Mouse (Mus musculus): Measurements from ENCODE around the gene Prpf8. TPM values are rescaled to one million over a fixed set of nuclear protein-coding genes. Genes with fewer than 3 reads are reported as not detected.
A peak's percentile ranks its signal among the peaks of the same experiment; 100 is the strongest.

Gene Prpf8
- polyA plus RNA-seq, 1 experiment from 2014 or later = 47.6 TPM

- H3K9me3 ChIP-seq (ENCODE audit: control insufficient read depth, low read length) = peaks cover 4% of the 10 kb centered on the region
- H3K36me3 ChIP-seq (ENCODE audit: control insufficient read depth, insufficient read depth, low read length) = peaks cover 5% of the 10 kb centered on the region; the same call in 1 of the 2 replicates
- H3K27ac ChIP-seq (ENCODE audit: low read length) = peak overlapping the region; percentile 69
- peak overlapping the region; percentile 84 for H3K4me3 ChIP-seq (ENCODE audit: low read length)
- WGBS = 3% methylated on average over 14 of the region's 16 CpGs
- ATAC-seq (ENCODE audit: low read depth) = no peak
- H3K4me2 ChIP-seq (ENCODE audit: low read depth, low read length) = peak overlapping the region; percentile 98
- peak overlapping the region; percentile 73 for H3K9ac ChIP-seq (ENCODE audit: low read length)
- H3K27me3 ChIP-seq (ENCODE audit: control insufficient read depth, insufficient read depth, low read depth, low read length) = no peaks in the 10 kb centered on the region
- peaks cover 30% of the 10 kb centered on the region for H3K4me1 ChIP-seq (replicated peaks; ENCODE audit: control insufficient read depth, insufficient read depth, low read length)
These were observed 24.3 kb upstream of the Prpf8 start for GRCm38 (mm10) chr11:75462253-75462783.

DNA sequence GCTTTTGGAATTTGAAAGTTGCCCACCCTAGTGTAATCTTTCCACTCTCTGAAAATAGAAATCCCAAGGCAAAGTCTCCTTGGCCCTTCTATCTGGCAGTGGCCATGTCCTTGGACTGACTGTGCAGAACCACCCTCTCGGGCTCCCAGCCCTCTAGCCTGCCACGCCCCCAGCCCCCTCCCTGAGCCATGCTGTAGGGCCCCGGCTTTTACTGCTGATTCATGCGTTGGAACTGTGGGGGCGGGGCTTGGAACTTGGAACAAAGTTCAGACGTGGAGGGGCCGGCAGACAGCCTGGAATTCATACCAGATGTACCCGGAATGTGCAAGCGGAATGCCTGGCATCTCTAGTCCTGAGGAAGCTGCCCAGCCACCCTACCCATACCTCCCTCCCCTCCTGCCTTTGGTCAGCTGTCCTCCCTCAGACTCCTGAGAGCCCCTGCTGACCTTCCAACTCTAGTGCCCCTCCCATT is 23.7 kb upstream of the Prpf8 start:
- peak; percentile 33 for ATAC-seq (ENCODE audit: low read depth)
- H3K9me3 ChIP-seq (ENCODE audit: control insufficient read depth, low read length) = peaks cover 4% of the 10 kb centered on the region
- H3K36me3 ChIP-seq (ENCODE audit: control insufficient read depth, insufficient read depth, low read length) = peaks cover 5% of the 10 kb centered on the region; the same call in 1 of the 2 replicates
- WGBS = 1% methylated on average over 9 of the region's 9 CpGs
- peak overlapping the region; percentile 98 for H3K4me2 ChIP-seq (ENCODE audit: low read depth, low read length)
- H3K4me3 ChIP-seq (ENCODE audit: low read length) = peak overlapping the region; percentile 84
- peaks cover 33% of the 10 kb centered on the region for H3K4me1 ChIP-seq (replicated peaks; ENCODE audit: control insufficient read depth, insufficient read depth, low read length)
- peak overlapping the region; percentile 73 for H3K9ac ChIP-seq (ENCODE audit: low read length)
- peak overlapping the region; percentile 69 for H3K27ac ChIP-seq (ENCODE audit: low read length)
- no peaks in the 10 kb centered on the region for H3K27me3 ChIP-seq (ENCODE audit: control insufficient read depth, insufficient read depth, low read depth, low read length)

GRCm38 (mm10) chr11:75463624-75464023 is 23.0 kb upstream of the Prpf8 start:
- H3K9ac ChIP-seq (ENCODE audit: low read length) = no peak overlapping the region
- H3K4me1 ChIP-seq (replicated peaks; ENCODE audit: control insufficient read depth, insufficient read depth, low read length) = peaks cover 33% of the 10 kb centered on the region
- H3K27ac ChIP-seq (ENCODE audit: low read length) = peak overlapping the region; percentile 69
- ATAC-seq (ENCODE audit: low read depth) = no peak
- H3K27me3 ChIP-seq (ENCODE audit: control insufficient read depth, insufficient read depth, low read depth, low read length) = no peaks in the 10 kb centered on the region
- H3K36me3 ChIP-seq (ENCODE audit: control insufficient read depth, insufficient read depth, low read length) = peaks cover 5% of the 10 kb centered on the region; the same call in 1 of the 2 replicates
- 42% methylated on average over 4 of the region's 4 CpGs for WGBS
- peaks cover 4% of the 10 kb centered on the region for H3K9me3 ChIP-seq (ENCODE audit: control insufficient read depth, low read length)
- H3K4me3 ChIP-seq (ENCODE audit: low read length) = no peak overlapping the region
- H3K4me2 ChIP-seq (ENCODE audit: low read depth, low read length) = no peak overlapping the region

GRCm38 (mm10) chr11:75464417-75464816 is 22.2 kb upstream of the Prpf8 start:
- Histone ChIP-seq H3K9ac (ENCODE audit: low read length) (no peak overlapping the region), H3K9me3 (ENCODE audit: control insufficient read depth, low read length) (peaks cover 4% of the 10 kb centered on the region), H3K27me3 (ENCODE audit: control insufficient read depth, insufficient read depth, low read depth, low read length) (no peaks in the 10 kb centered on the region), H3K4me2 (ENCODE audit: low read depth, low read length) (no peak overlapping the region), H3K4me1 (replicated peaks; ENCODE audit: control insufficient read depth, insufficient read depth, low read length) (peaks cover 30% of the 10 kb centered on the region), H3K4me3 (ENCODE audit: low read length) (no peak overlapping the region), H3K27ac (ENCODE audit: low read length) (no peak overlapping the region), H3K36me3 (ENCODE audit: control insufficient read depth, insufficient read depth, low read length) (peaks cover 5% of the 10 kb centered on the region; the same call in 1 of the 2 replicates)
- ATAC-seq (ENCODE audit: low read depth) = no peak
- 84% methylated on average over 6 of the region's 6 CpGs for WGBS

DNA sequence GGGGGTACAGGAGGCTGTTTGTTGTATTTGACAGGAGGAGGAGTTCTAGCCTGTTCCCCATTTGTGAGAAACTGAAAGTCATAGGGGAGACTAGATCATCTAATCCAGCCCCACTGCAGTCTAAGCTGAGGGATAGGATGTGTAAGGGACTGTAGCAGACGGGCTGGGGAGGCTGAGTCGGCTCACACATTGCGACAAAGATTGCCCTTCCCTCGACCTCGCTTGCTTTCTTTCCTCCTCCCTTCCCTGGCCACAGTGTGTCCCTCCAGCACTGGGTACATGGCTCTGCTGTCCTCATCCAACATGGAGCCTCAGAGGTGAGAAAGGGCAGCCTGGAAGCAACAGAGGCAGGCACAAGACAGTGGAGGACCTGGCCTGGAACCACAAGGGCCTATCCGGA is 21.6 kb upstream of the Prpf8 start:
- Histone ChIP-seq H3K4me1 (replicated peaks; ENCODE audit: control insufficient read depth, insufficient read depth, low read length) (peaks cover 24% of the 10 kb centered on the region), H3K36me3 (ENCODE audit: control insufficient read depth, insufficient read depth, low read length) (peaks cover 5% of the 10 kb centered on the region; the same call in 1 of the 2 replicates), H3K4me2 (ENCODE audit: low read depth, low read length) (no peak overlapping the region), H3K9ac (ENCODE audit: low read length) (no peak overlapping the region), H3K27ac (ENCODE audit: low read length) (no peak overlapping the region), H3K9me3 (ENCODE audit: control insufficient read depth, low read length) (peaks cover 4% of the 10 kb centered on the region), H3K27me3 (ENCODE audit: control insufficient read depth, insufficient read depth, low read depth, low read length) (no peaks in the 10 kb centered on the region), H3K4me3 (ENCODE audit: low read length) (no peak overlapping the region)
- WGBS = 87% methylated on average over 6 of the region's 6 CpGs
- ATAC-seq (ENCODE audit: low read depth) = no peak

- no peaks in the 10 kb centered on the region for H3K27me3 ChIP-seq (ENCODE audit: control insufficient read depth, insufficient read depth, low read depth, low read length)
- no peak overlapping the region for H3K27ac ChIP-seq (ENCODE audit: low read length)
- no peak for ATAC-seq (ENCODE audit: low read depth)
- no peak overlapping the region; the same call in 1 of the 2 replicates for H3K4me2 ChIP-seq (ENCODE audit: low read depth, low read length)
- WGBS = 98% methylated on average over 4 of the region's 4 CpGs
- peaks cover 4% of the 10 kb centered on the region for H3K9me3 ChIP-seq (ENCODE audit: control insufficient read depth, low read length)
- H3K9ac ChIP-seq (ENCODE audit: low read length) = no peak overlapping the region
- H3K4me3 ChIP-seq (ENCODE audit: low read length) = no peak overlapping the region
- H3K4me1 ChIP-seq (replicated peaks; ENCODE audit: control insufficient read depth, insufficient read depth, low read length) = peaks cover 21% of the 10 kb centered on the region
- H3K36me3 ChIP-seq (ENCODE audit: control insufficient read depth, insufficient read depth, low read length) = peaks cover 5% of the 10 kb centered on the region; the same call in 1 of the 2 replicates
These were observed 19.7 kb upstream of the Prpf8 start for GRCm38 (mm10) chr11:75466731-75467505.

DNA sequence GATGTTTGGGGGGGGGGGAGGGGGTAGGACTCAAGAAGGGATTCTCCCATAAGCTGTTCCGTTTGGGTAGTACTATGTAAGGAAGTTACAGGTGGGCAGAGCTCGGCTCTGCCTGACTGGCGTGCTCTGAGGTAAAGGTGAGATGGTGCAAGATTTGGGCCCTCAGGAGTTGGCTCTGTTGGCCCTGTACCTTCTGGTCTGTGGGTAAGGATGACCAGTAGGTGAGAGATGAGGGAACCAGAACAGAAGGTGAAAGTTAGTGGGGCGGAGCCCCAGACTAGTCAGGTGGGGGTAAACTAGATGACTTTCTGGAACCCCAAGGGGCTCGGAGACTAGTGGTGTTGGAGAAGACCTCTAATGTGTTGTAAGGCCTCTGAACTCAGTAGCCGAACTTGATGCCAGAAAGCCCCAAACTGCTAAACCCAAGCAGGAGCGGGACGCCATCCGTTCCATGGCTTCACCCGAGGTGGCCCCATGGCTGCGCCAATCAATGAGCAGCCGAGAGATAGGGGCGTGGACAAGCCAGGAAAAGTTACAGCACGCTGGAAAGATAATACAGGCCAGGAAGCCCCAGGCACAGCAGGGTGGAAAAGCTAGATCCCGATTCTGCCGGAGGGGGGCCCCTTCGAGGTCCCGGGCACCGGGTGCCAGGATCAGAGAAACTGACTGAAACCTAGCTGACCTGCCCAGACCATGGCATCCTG is 19.0 kb upstream of the Prpf8 start:
- H3K27ac ChIP-seq (ENCODE audit: low read length) = no peak overlapping the region

GRCm38 (mm10) chr11:75468410-75468809 is 18.2 kb upstream of the Prpf8 start:
- peaks cover 6% of the 10 kb centered on the region for H3K4me1 ChIP-seq (replicated peaks; ENCODE audit: control insufficient read depth, insufficient read depth, low read length)
- H3K4me2 ChIP-seq (ENCODE audit: low read depth, low read length) = peak overlapping the region; percentile 65
- H3K9me3 ChIP-seq (ENCODE audit: control insufficient read depth, low read length) = peaks cover 4% of the 10 kb centered on the region
- ATAC-seq (ENCODE audit: low read depth) = no peak
- H3K27me3 ChIP-seq (ENCODE audit: control insufficient read depth, insufficient read depth, low read depth, low read length) = no peaks in the 10 kb centered on the region
- H3K36me3 ChIP-seq (ENCODE audit: control insufficient read depth, insufficient read depth, low read length) = peaks cover 5% of the 10 kb centered on the region; the same call in 1 of the 2 replicates
- H3K9ac ChIP-seq (ENCODE audit: low read length) = peak overlapping the region; percentile 73
- H3K4me3 ChIP-seq (ENCODE audit: low read length) = peak overlapping the region; percentile 49
- no peak overlapping the region for H3K27ac ChIP-seq (ENCODE audit: low read length)
- WGBS = 54% methylated on average over 7 of the region's 7 CpGs

More for the DNA sequence above, 19.0 kb upstream of the Prpf8 start:
- H3K9ac ChIP-seq (ENCODE audit: low read length) = peak overlapping the region; percentile 73
- peaks cover 5% of the 10 kb centered on the region; the same call in 1 of the 2 replicates for H3K36me3 ChIP-seq (ENCODE audit: control insufficient read depth, insufficient read depth, low read length)
- peaks cover 4% of the 10 kb centered on the region for H3K9me3 ChIP-seq (ENCODE audit: control insufficient read depth, low read length)
- H3K4me2 ChIP-seq (ENCODE audit: low read depth, low read length) = peak overlapping the region; percentile 65
- peak; percentile 81 for ATAC-seq (ENCODE audit: low read depth)
- peak overlapping the region; percentile 49 for H3K4me3 ChIP-seq (ENCODE audit: low read length)
- H3K27me3 ChIP-seq (ENCODE audit: control insufficient read depth, insufficient read depth, low read depth, low read length) = no peaks in the 10 kb centered on the region
- peaks cover 14% of the 10 kb centered on the region for H3K4me1 ChIP-seq (replicated peaks; ENCODE audit: control insufficient read depth, insufficient read depth, low read length)
- WGBS = 16% methylated on average over 19 of the region's 19 CpGs

DNA sequence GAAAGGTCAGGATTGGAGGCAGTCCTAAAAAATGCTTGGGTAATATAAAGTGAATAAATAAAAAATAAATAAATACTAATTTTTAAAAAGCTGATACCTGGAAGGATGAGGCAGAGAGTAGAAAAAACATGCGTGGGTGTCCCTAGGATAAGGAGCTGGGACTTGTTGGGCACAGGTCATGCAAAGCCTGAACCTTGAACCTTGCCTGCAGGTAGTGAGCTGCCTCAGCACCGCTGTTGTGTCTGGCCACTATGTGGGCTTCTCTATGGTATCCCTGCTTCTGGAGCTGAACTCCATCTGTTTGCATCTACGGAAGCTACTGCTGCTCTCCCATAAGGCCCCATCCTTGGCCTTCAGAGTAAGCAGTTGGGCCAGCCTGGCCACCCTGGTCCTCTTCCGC is 17.4 kb upstream of the Prpf8 start:
- no peak for ATAC-seq (ENCODE audit: low read depth)
- H3K4me1 ChIP-seq (replicated peaks; ENCODE audit: control insufficient read depth, insufficient read depth, low read length) = peaks cover 3% of the 10 kb centered on the region; the same call in 1 of the 2 replicates
- no peak overlapping the region for H3K4me3 ChIP-seq (ENCODE audit: low read length)
- H3K9ac ChIP-seq (ENCODE audit: low read length) = no peak overlapping the region
- H3K36me3 ChIP-seq (ENCODE audit: control insufficient read depth, insufficient read depth, low read length) = peaks cover 5% of the 10 kb centered on the region; the same call in 1 of the 2 replicates
- H3K27me3 ChIP-seq (ENCODE audit: control insufficient read depth, insufficient read depth, low read depth, low read length) = no peaks in the 10 kb centered on the region
- H3K4me2 ChIP-seq (ENCODE audit: low read depth, low read length) = no peak overlapping the region
- WGBS = 95% methylated on average over 4 of the region's 4 CpGs
- peaks cover 4% of the 10 kb centered on the region for H3K9me3 ChIP-seq (ENCODE audit: control insufficient read depth, low read length)
- H3K27ac ChIP-seq (ENCODE audit: low read length) = no peak overlapping the region

All from lung, embryonic 16.5 days (tissue).